Mouse (Mus musculus): ENCODE results near the gene Olfr1389.
"Not testable (repeated sequence)": the region's sequence is repeated elsewhere in the genome, so short reads cannot be mapped to it uniquely, and the experiment has no call there.

Gene Olfr1389

DNA sequence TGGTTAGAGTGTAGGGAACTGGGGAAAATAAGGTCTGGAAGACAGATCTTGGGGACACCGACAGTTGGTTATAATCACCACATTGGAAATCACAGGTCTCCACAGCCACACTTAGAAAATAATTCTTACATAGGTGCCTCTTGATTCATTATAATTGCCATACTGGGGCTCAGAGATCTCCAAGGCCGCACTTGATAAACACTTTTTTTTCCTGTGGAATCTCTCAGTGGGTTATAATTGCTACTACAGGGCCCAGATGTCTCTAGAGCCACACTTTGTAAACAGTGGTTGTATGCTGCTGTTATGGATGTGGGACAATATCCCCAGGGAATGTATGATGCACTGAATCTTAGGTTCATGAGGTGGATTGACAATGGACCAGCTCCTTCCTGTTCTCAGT, at the start of gene Olfr1389:
Gene Olfr1389, plus strand, starts transcription at position 301 of the 400 bp plus-strand sequence.
- no peak for DNase-seq

DNA sequence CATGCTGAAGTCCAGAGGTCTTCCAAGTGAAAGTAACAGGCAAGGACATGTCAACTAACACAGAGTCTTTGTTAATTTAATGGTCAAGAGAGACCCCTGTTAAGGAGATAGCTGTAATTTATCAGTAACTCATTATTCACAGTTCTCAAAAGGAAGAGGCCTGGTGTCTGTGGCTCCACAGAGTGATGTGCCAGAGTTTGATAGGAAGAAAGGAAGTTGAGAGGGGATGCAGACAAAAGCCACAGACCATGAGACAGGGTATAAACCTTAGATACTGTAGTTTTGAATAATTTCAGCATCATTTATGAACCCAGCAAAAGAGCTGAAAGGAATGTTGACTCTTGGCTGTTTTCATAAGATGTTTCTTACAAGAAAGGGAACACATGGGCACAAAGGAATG, 39.7 kb upstream of the Olfr1389 start:
- DNase-seq = no peak

DNA sequence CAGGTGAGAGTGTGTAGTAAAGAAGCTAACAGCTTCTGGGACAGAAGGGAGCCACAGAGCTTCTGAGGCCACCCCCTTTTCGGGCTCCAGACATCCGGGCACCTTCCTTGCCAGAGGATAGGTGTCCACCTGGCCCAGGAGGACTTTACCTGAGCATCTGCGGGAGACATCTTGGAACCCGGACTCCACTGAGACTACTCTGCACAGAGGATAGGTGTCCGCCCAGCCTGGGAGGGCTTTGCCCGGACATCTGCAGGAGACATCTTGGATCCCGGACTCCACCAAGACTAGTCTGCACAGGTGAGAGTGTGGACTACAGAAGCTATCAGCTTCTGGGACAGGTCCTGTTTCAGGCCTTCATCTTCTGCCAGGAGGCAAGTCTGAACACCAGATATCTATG, 36.7 kb upstream of the Olfr1389 start:
- not testable (repeated sequence) for DNase-seq

DNA sequence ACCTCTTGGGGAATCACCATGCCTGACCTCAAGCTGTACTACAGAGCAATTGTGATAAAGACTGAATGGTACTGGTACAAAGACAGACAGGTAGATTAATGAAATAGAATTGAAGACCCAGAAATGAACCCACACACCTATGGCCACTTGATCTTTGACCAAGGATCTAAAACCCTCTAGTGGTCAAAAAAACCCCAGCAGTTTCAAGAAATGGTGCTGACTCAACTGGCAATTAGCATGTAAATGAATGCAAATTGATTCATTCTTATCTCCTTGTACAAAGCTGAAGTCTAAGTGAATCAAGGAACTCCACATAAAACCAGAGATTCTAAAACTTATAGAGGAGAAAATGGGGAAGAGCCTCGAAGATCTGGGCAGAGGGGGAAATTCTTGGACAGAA, 30.2 kb upstream of the Olfr1389 start:
- DNase-seq = not testable (repeated sequence)

DNA sequence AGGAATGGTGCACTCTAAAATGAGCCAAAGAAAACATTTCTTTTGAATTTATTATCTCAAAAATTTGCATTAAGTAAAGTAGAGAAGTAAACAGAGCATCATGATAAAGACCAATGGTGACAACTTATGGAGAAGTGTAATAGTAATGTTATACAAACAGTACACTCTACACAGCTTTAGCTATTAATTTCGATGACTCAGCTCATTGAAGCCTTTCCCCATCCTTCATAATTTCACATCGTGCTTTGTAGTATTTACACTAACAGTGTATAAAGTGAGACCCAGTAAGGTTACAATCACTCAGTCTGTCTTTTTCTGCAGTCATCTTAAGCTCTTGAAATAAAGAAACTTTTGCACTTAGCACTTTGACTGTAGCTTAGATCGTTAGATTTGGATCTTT, 16.1 kb upstream of the Olfr1389 start:
- DNase-seq = no peak

DNA sequence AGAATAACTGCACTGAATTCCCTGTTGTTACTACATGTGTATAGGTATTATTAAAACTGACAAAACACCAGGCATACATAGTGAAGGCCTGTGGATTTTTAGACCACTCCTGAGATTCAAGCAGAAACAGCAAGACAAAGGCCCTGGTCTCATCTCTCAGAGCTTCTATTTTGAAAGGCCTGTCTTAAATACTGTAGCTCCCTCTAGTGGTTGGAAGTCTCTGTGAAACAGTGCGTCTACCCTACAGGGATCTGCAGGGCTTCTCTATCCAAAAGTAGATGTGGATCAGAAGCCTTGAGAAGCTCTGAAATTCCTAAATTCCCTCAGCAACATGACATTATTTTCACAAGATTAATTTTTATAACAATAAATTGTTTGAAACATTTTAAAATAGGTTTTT, 12.3 kb upstream of the Olfr1389 start:
- peak; percentile 48 for DNase-seq

DNA sequence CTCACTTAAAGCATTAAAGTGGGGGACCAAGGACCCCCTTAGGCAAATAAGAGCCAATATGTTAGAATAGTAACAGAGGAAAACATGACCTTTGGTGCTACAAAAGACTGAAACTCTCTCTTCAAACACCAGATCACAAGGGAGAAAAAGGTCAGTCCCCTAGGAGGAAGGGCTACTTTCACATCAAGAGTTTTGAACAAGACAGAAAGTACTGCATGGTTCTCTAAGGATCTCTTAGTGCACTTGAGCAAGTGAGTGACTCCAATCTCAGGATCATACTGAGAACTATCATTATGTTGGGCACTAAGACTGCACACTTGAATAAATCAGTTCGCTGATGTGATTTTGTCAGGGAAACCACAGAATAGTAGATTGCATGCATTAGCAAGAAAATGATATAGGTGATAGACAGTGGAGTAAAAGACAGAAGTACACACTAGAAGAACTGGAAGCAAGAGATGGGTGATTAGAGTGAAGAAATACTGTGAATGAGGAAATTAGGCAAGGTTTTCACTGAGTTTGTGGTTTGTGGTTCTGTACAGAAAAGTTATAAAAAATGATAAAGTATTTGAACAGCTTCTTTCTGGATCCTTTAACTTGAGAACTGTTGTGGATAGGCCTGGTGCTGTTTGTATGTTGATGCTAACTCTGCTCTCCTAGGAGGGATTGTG, 2.5 kb downstream of the Olfr1389 start:
- no peak for DNase-seq

DNA sequence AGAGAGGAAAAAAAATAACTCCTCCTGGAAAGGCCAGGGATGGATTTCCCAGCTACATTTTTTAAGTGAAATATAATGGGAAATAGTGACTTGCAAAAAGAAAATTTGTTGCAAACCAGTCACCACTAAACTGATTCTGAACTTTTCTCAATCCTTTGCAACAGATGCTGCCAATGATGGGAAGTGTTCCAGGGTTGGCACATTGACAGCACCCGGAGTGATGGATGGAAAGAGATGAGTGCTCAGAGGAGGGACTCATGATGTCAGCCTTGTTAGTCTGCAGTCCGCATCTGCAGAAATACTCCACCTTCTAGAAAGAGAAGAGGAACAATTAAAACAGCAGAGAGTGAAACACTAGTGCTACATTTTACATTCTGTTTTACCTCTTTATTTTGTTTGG, 6.8 kb downstream of the Olfr1389 start:
- DNase-seq = no peak

DNA sequence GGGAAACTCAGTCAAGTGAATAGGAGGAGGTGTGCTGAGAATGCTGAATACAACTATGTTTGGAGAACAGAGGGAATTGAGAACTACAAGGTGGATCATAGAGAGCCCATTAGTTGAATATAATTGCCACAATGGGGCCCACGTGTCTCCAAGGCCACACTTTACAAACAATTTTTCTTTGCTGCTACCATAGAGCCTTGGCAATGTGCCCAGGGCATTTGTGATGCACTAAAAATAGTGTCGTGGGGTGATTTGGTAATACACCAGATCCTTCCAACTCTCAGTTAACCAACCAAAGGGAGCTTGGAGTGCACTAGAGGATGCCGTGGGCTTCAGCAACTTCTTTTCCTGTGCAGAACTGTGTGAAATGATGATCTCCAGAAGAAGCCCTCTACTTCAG, 13.5 kb downstream of the Olfr1389 start, which contains the start of gene Olfr1388:
Gene Olfr1388, plus strand, starts transcription at position 214 of the 400 bp plus-strand sequence.
- no peak for DNase-seq

DNA sequence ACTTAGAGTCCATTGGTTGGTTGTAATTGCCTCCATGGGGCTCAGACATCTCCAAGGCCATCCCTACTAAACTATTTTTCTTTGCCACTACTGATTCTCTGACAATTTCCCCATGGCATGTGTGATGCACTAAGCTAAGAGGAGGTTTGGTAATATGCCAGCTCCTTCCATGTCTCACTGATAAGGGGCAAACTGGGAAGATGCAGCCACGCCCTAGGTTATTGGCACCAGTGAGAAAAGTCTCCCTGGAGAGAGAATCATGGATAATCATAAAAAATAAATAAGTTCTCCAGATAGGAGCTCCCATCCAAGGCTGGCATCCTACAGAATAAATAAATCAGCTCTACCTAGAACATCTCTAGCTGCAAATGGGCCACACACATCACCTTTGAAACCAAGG, 32.2 kb downstream of the Olfr1389 start, which contains the start of gene Olfr1387:
Gene Olfr1387, plus strand, starts transcription at position 301 of the 400 bp plus-strand sequence.
- no peak for DNase-seq

DNA sequence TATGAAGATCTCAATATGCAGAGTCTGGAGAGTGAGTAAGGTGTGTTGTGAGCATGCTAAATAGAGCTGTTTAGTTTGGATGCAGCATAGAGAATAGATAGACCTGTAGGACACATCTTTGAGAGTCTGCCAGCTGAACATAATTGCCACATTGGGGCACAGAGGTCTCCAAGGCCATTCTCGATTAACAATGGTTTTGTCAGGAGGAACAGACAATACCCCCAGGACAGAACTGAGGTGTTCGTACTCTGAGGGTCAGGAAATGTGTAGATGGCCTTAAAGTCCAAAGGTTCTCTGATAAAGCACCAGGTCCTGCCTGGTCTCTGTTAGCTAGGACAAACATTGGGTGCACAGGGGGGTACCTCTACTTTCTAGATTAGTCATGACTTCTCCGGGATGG, 41.9 kb downstream of the Olfr1389 start, which contains the start of gene Olfr1386:
Gene Olfr1386, plus strand, starts transcription at position 301 of the 400 bp plus-strand sequence.
- not testable (repeated sequence) for DNase-seq
